Mouse (Mus musculus): ENCODE data around the gene Trim67.

DNA sequence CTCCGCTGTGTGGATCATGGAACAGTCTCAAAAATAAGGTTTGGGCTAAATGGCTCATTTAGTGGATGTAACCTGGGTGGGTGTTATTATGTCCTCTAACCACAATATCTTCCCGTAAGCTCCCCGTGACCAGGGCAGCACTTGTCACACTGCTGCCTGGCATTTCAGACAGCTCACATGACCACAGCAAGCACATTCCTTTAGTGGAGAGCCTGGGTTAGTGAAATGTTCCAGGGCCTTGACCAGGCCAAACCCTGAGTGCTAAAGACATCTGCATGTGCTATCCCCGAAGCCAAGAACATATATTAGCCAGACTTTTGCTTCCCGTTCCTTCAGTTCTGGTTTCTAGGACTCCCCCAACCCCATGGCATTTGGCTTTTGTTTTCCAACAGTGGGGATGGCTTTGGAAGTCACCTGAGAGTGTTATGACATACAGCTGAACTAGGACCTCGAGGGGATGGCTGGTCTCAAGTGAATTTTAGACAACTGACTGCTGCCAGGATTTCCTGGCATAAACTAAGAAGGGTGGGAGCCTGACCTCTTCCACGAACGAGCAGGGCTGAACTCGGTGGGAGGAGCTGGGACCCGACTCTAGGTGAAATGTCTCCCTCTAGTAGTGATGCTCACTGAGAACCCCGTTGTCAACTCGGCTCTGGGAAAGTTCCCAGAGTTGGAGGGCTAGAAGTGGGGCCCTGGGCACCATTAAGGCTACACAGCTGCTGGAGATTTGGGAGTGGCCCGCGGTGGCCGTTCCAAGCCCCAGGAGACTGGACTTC, 40.7 kb downstream of the Trim67 start:
- TF ChIP-seq CTCF (IDR thresholded peaks at IDR 0.05; ENCODE audit: low read depth) (no peak), EP300 (IDR thresholded peaks at IDR 0.05; ENCODE audit: low read depth) (no peak)
